Mouse (Mus musculus): ENCODE measurements around the gene Ppa1. TPM values are rescaled to one million over a fixed set of nuclear protein-coding genes. Genes with fewer than 3 reads are reported as not detected.
A peak's percentile ranks its signal among the peaks of the same experiment; 100 is the strongest.

The Ppa1 gene
- total and polyA plus RNA-seq, 3 experiments, result 178 to 337 (median 249) TPM

DNA sequence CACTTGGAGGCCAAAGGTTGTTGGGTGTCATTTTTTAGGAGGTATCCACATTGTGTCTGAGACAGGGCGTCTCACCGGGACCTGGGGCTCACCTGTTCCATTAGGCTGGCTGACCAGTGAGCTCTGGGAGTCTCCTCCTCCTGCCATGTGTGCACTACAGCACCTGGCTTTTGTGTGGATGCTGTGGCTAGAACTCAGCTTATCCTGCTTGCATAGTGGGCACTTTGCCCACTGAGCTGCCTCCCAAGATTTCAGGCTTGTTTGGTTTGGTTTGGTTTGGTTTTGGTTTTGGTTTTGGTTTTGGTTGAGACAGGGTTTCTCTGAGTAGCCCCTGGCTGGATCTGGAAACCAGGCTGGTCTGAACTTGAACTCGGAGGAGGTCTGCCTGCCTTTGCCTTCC is 73.9 kb downstream of the Ppa1 start:
- TF ChIP-seq UBTF (IDR thresholded peaks at IDR 0.05; ENCODE audit: low read depth, low read length), result no peak
- TF ChIP-seq POLR2AphosphoS2 (IDR thresholded peaks at IDR 0.05; ENCODE audit: low read depth, low read length), result no peak
- TF ChIP-seq USF2 (conservative IDR thresholded peaks at IDR 0.05; ENCODE audit: low read depth, low read length), result no peak
- TF ChIP-seq CTCF (conservative IDR thresholded peaks at IDR 0.05 in 1 of 2, IDR thresholded peaks at IDR 0.05 in 1 of 2; ENCODE audit: low read depth in 2 of 2, low read length in 2 of 2), result no peak
- TF ChIP-seq ETS1 (conservative IDR thresholded peaks at IDR 0.05; ENCODE audit: low read depth, low read length), result no peak
- no peak for TF ChIP-seq MEF2A (IDR thresholded peaks at IDR 0.05; ENCODE audit: borderline replicate concordance, low read depth, low read length)
- no peak for TF ChIP-seq MYC (IDR thresholded peaks at IDR 0.05; ENCODE audit: low read depth, low read length)
- TF ChIP-seq HCFC1 (IDR thresholded peaks at IDR 0.05; ENCODE audit: low read depth, low read length), result no peak
- no peak for TF ChIP-seq E2F4 (IDR thresholded peaks at IDR 0.05; ENCODE audit: insufficient replicate concordance, low read depth, low read length)
- TF ChIP-seq IRF4 (IDR thresholded peaks at IDR 0.05; ENCODE audit: low read depth, low read length), result no peak
- no peak for TF ChIP-seq SIN3A (IDR thresholded peaks at IDR 0.05; ENCODE audit: low read length)
- TF ChIP-seq KAT2A (IDR thresholded peaks at IDR 0.05; ENCODE audit: insufficient replicate concordance, low read length), result no peak
- TF ChIP-seq TCF12 (IDR thresholded peaks at IDR 0.05; ENCODE audit: low read depth, low read length), result no peak
- TF ChIP-seq MAX (IDR thresholded peaks at IDR 0.05; ENCODE audit: low read length), result no peak
- TF ChIP-seq USF1 (IDR thresholded peaks at IDR 0.05; ENCODE audit: low read depth, low read length), result no peak
- no peak for TF ChIP-seq NELFE (IDR thresholded peaks at IDR 0.05; ENCODE audit: low read depth, low read length)
- DNase-seq (ENCODE audit: extremely low read depth), result no peak
- dilution Hi-C loops (cut with MboI; ENCODE audit: extremely low pct_ligation_motif_present, extremely low pct_unique_long_range_greater_than_20kb, low sequenced_read_pairs), result no loop called here

DNA sequence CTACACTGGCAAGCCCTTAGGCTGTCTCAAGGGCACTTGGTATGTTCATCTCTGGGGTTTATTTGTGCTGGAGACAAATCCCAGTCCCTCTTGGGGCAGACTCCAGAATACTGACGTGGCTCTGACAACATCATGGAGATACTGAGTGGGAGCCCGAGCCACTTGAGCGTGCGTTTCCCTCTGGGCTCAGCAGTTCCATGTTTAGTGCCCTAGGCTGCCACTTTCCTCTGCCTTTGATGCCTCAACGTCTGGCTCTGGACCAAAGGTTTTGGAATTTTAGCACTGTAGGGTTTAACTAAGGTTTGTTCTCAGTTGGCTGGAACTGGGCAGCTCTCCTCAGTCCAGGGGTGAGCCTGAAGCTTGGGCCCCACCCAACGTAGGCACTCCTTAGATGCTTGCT is 74.9 kb downstream of the Ppa1 start:
- H3K79me2 ChIP-seq (replicated peaks; ENCODE audit: control insufficient read depth, extremely low read depth, insufficient read depth, poor library complexity, severe bottlenecking), result no peaks in the 10 kb centered on the region
- dilution Hi-C loops (cut with MboI; ENCODE audit: extremely low pct_ligation_motif_present, extremely low pct_unique_long_range_greater_than_20kb, low sequenced_read_pairs) (no loop called here), in situ Hi-C loops (cut with MboI; ENCODE audit: low pct_ligation_motif_present, low pct_unique_long_range_greater_than_20kb, low sequenced_read_pairs) (no loop called here)
- no peaks in the 10 kb centered on the region for H3K9me3 ChIP-seq (replicated peaks; ENCODE audit: low read length)
- no peak overlapping the region for H3K27ac ChIP-seq (ENCODE audit: insufficient read depth, low read depth)
- H3K4me2 ChIP-seq (ENCODE audit: insufficient read depth, low read depth, poor library complexity, severe bottlenecking), result no peak overlapping the region
- no peak overlapping the region for H3K4me3 ChIP-seq (replicated peaks in 1 of 3; ENCODE audit: low read depth in 2 of 3, low read length in 2 of 3, poor library complexity in 1 of 3)
- peaks cover 10 to 33% of the 10 kb centered on the region in 2 experiments for H3K36me3 ChIP-seq (replicated peaks in 1 of 2; ENCODE audit: control insufficient read depth in 1 of 2, insufficient read depth in 1 of 2, low read length in 1 of 2)
- no peaks in the 10 kb centered on the region for H3K27me3 ChIP-seq (replicated peaks)
- no peak overlapping the region for H3K9ac ChIP-seq (ENCODE audit: insufficient read depth, low read depth)
- TF ChIP-seq ZNF384 (IDR thresholded peaks at IDR 0.05; ENCODE audit: low read depth, low read length) (no peak), MAFK (IDR thresholded peaks at IDR 0.05; ENCODE audit: insufficient replicate concordance, low read length) (no peak), POLR2AphosphoS2 (IDR thresholded peaks at IDR 0.05; ENCODE audit: low read depth, low read length) (no peak), SMC3 (IDR thresholded peaks at IDR 0.05; ENCODE audit: low read depth, low read length) (no peak), RAD21 (IDR thresholded peaks at IDR 0.05; ENCODE audit: low read depth, low read length) (no peak), MEF2A (IDR thresholded peaks at IDR 0.05; ENCODE audit: borderline replicate concordance, low read depth, low read length) (no peak), POLR2A (IDR thresholded peaks at IDR 0.05; ENCODE audit: low read depth, low read length) (no peak), ZKSCAN1 (IDR thresholded peaks at IDR 0.05; ENCODE audit: borderline replicate concordance, low read depth, low read length) (no peak), KAT2A (IDR thresholded peaks at IDR 0.05; ENCODE audit: insufficient replicate concordance, low read length) (no peak), GABPA (IDR thresholded peaks at IDR 0.05; ENCODE audit: insufficient replicate concordance, low read depth, low read length) (no peak), BHLHE40 (IDR thresholded peaks at IDR 0.05; ENCODE audit: low read depth, low read length) (no peak), MXI1 (IDR thresholded peaks at IDR 0.05; ENCODE audit: low read depth, low read length) (no peak), TCF12 (IDR thresholded peaks at IDR 0.05; ENCODE audit: low read depth, low read length) (no peak), IRF4 (IDR thresholded peaks at IDR 0.05; ENCODE audit: low read depth, low read length) (no peak), ELF1 (IDR thresholded peaks at IDR 0.05; ENCODE audit: low read depth, low read length) (no peak), SIN3A (IDR thresholded peaks at IDR 0.05; ENCODE audit: low read length) (no peak), MYC (IDR thresholded peaks at IDR 0.05; ENCODE audit: low read depth, low read length) (no peak), EP300 (IDR thresholded peaks at IDR 0.05; ENCODE audit: low read length) (no peak), JUND (conservative IDR thresholded peaks at IDR 0.05; ENCODE audit: low read depth, low read length) (no peak)
- peaks cover 0 to 6% of the 10 kb centered on the region in 2 experiments; a peak in 2 of 4 replicates for H3K4me1 ChIP-seq (ENCODE audit: control insufficient read depth in 1 of 2, insufficient read depth in 2 of 2)
- DNase-seq (ENCODE audit: extremely low read depth), result no peak

More for the DNA sequence above, 73.9 kb downstream of the Ppa1 start:
- no peaks in the 10 kb centered on the region for H3K9me3 ChIP-seq (replicated peaks; ENCODE audit: low read length)
- H3K27ac ChIP-seq (ENCODE audit: insufficient read depth, low read depth), result no peak overlapping the region
- H3K4me2 ChIP-seq (ENCODE audit: insufficient read depth, low read depth, poor library complexity, severe bottlenecking), result peak overlapping the region; percentile 39
- peaks cover 0 to 5% of the 10 kb centered on the region in 2 experiments; a peak in 2 of 4 replicates for H3K4me1 ChIP-seq (ENCODE audit: control insufficient read depth in 1 of 2, insufficient read depth in 2 of 2)
- H3K9ac ChIP-seq (ENCODE audit: insufficient read depth, low read depth), result peak overlapping the region; percentile 32
- H3K36me3 ChIP-seq (replicated peaks in 1 of 2; ENCODE audit: control insufficient read depth in 1 of 2, insufficient read depth in 1 of 2, low read length in 1 of 2), result peaks cover 5 to 24% of the 10 kb centered on the region in 2 experiments
- no peaks in the 10 kb centered on the region for H3K79me2 ChIP-seq (replicated peaks; ENCODE audit: control insufficient read depth, extremely low read depth, insufficient read depth, poor library complexity, severe bottlenecking)
- H3K4me3 ChIP-seq (replicated peaks in 1 of 3; ENCODE audit: low read depth in 2 of 3, low read length in 2 of 3, poor library complexity in 1 of 3), result peak overlapping the region in 1 of 3 experiments; percentile 15
- no peaks in the 10 kb centered on the region for H3K27me3 ChIP-seq (replicated peaks)
- in situ Hi-C loops (cut with MboI; ENCODE audit: low pct_ligation_motif_present, low pct_unique_long_range_greater_than_20kb, low sequenced_read_pairs), result no loop called here

All from CH12.LX (cell line).